Mouse (Mus musculus) lung, embryonic 16.5 days (tissue): ENCODE measurements around the gene Barx2. TPM values are rescaled to one million over a fixed set of nuclear protein-coding genes. Genes with fewer than 3 reads are reported as not detected.

ENCODE experiments used
- ATAC-seq: fragments of 200-750 bp; cut with Nextera tagmentation; 2 replicates; pipeline ENCODE4 v1.8.0; 2017; ENCODE audit warnings: low read depth, mild to moderate bottlenecking, moderate library complexity
- H3K27ac ChIP-seq: fragments of 300-500 bp; sonication (generic); 2 replicates; pipeline ENCODE4 v1.5.1; 2014; ENCODE audit warnings: mild to moderate bottlenecking, control low read depth, low read length
- H3K27me3 ChIP-seq: fragments of 300-500 bp; sonication (generic); 2 replicates; pipeline ENCODE4 v1.6.1; 2014; ENCODE audit warnings: low read depth, low read length, mixed read lengths; ENCODE audit not compliant: control insufficient read depth, insufficient read depth
- H3K36me3 ChIP-seq: fragments of 300-500 bp; sonication (generic); 2 replicates; pipeline ENCODE4 v1.6.1; 2014; ENCODE audit warnings: low read length; ENCODE audit not compliant: control insufficient read depth, insufficient read depth
- H3K4me1 ChIP-seq: fragments of 300-500 bp; sonication (generic); replicated peaks from 2 replicates; pipeline ENCODE4 v1.6.1; 2014; ENCODE audit warnings: low read length, mixed read lengths; ENCODE audit not compliant: control insufficient read depth, insufficient read depth
- H3K4me2 ChIP-seq: fragments of 300-500 bp; sonication (generic); 2 replicates; pipeline ENCODE4 v1.6.1; 2014; ENCODE audit warnings: low read depth, low read length, control low read depth
- H3K4me3 ChIP-seq: fragments of 300-500 bp; sonication (generic); 2 replicates; pipeline ENCODE4 v1.5.1; 2014; ENCODE audit warnings: mild to moderate bottlenecking, low read length, control low read depth
- H3K9ac ChIP-seq: fragments of 300-500 bp; sonication (generic); 2 replicates; pipeline ENCODE4 v1.6.1; 2014; ENCODE audit warnings: low read length, control low read depth
- H3K9me3 ChIP-seq: fragments of 300-500 bp; sonication (generic); 2 replicates; pipeline ENCODE4 v1.6.1; 2016; ENCODE audit warnings: low read length; ENCODE audit not compliant: control insufficient read depth
- WGBS: fragments of 180-500 bp; shearing (Covaris S2); extraction: QIAGEN DNeasy Blood & Tissue Kit; methylation state at CpG from one replicate; pipeline ENCODE4 v1.1.7; 2014; 5-methylcytosine and 5-hydroxymethylcytosine counted together
- polyA plus RNA-seq: library from polyadenylated mRNA; unstranded; fragments of >200 nt; fragmentation: Nextera tagmentation; extraction: Ambion mirVana; gene quantifications from 2 replicates; pipeline ENCODE4 v1.2.1, GENCODE M21; 2015

Gene Barx2
- polyA plus RNA-seq, 1 experiment from 2014 or later: not detected

GRCm38 (mm10) chr9:31849387-31849786 lies 63.9 kb downstream of the Barx2 start:
- Histone ChIP-seq H3K4me3 (no peak overlapping the region), H3K9me3 (no peaks in the 10 kb centered on the region), H3K4me1 (no peaks in the 10 kb centered on the region), H3K4me2 (no peak overlapping the region), H3K27ac (no peak overlapping the region), H3K36me3 (no peaks in the 10 kb centered on the region), H3K27me3 (no peaks in the 10 kb centered on the region), H3K9ac (no peak overlapping the region)
- ATAC-seq: no peak
- 71% methylated on average over 7 of the region's 7 CpGs for WGBS

GRCm38 (mm10) chr9:31844614-31845013 lies 68.6 kb downstream of the Barx2 start:
- Histone ChIP-seq H3K27ac (no peak overlapping the region), H3K9me3 (no peaks in the 10 kb centered on the region), H3K9ac (no peak overlapping the region), H3K4me3 (no peak overlapping the region), H3K4me1 (peaks cover 4% of the 10 kb centered on the region; the same call in 1 of the 2 replicates), H3K27me3 (no peaks in the 10 kb centered on the region), H3K4me2 (no peak overlapping the region), H3K36me3 (no peaks in the 10 kb centered on the region)
- WGBS: 57% methylated on average over 5 of the region's 5 CpGs
- ATAC-seq: no peak

GRCm38 (mm10) chr9:31841108-31841815 lies 72.0 kb downstream of the Barx2 start:
- Histone ChIP-seq H3K27ac (no peak overlapping the region), H3K4me2 (no peak overlapping the region), H3K27me3 (no peaks in the 10 kb centered on the region), H3K9ac (no peak overlapping the region), H3K4me3 (no peak overlapping the region), H3K36me3 (no peaks in the 10 kb centered on the region), H3K9me3 (no peaks in the 10 kb centered on the region), H3K4me1 (peaks cover 4% of the 10 kb centered on the region; the same call in 1 of the 2 replicates)
- 62% methylated on average over 10 of the region's 10 CpGs for WGBS
- no peak for ATAC-seq

GRCm38 (mm10) chr9:31840571-31840970 lies 72.7 kb downstream of the Barx2 start:
- H3K27ac ChIP-seq: 0 out of 2 replicates have a peak overlapping the region, but pooled peaks have one; percentile 14
- no peaks in the 10 kb centered on the region for H3K9me3 ChIP-seq
- no peaks in the 10 kb centered on the region for H3K36me3 ChIP-seq
- no peak for ATAC-seq
- H3K27me3 ChIP-seq: no peaks in the 10 kb centered on the region
- H3K4me1 ChIP-seq: peaks cover 4% of the 10 kb centered on the region; the same call in 1 of the 2 replicates
- WGBS: 67% methylated on average over 4 of the region's 4 CpGs
- no peak overlapping the region for H3K4me3 ChIP-seq
- no peak overlapping the region for H3K9ac ChIP-seq
- no peak overlapping the region for H3K4me2 ChIP-seq

GRCm38 (mm10) chr9:31840037-31840436 lies 73.2 kb downstream of the Barx2 start:
- WGBS: 41% methylated on average over 3 of the region's 3 CpGs

GRCm38 (mm10) chr9:31839106-31840027 lies 73.9 kb downstream of the Barx2 start:
- no peaks in the 10 kb centered on the region for H3K9me3 ChIP-seq
- 17% methylated on average over 15 of the region's 15 CpGs for WGBS
- H3K4me3 ChIP-seq: no peak overlapping the region
- H3K27me3 ChIP-seq: no peaks in the 10 kb centered on the region
- H3K36me3 ChIP-seq: no peaks in the 10 kb centered on the region
- H3K4me2 ChIP-seq: no peak overlapping the region
- H3K9ac ChIP-seq: no peak overlapping the region
- peak overlapping the region; percentile 36; the same call in 1 of the 2 replicates for H3K27ac ChIP-seq
- peaks cover 4% of the 10 kb centered on the region; the same call in 1 of the 2 replicates for H3K4me1 ChIP-seq
- peak; percentile 63 for ATAC-seq

More at GRCm38 (mm10) chr9:31840037-31840436, 73.2 kb downstream of the Barx2 start:
- peaks cover 4% of the 10 kb centered on the region; the same call in 1 of the 2 replicates for H3K4me1 ChIP-seq
- no peaks in the 10 kb centered on the region for H3K36me3 ChIP-seq
- no peak overlapping the region for H3K4me2 ChIP-seq
- peak; percentile 57 for ATAC-seq
- H3K4me3 ChIP-seq: no peak overlapping the region
- peak overlapping the region; percentile 36; the same call in 1 of the 2 replicates for H3K27ac ChIP-seq
- no peaks in the 10 kb centered on the region for H3K9me3 ChIP-seq
- no peaks in the 10 kb centered on the region for H3K27me3 ChIP-seq
- H3K9ac ChIP-seq: no peak overlapping the region

- H3K9ac ChIP-seq: no peak overlapping the region
- 66% methylated on average over 6 of the region's 6 CpGs for WGBS
- no peaks in the 10 kb centered on the region for H3K27me3 ChIP-seq
- H3K36me3 ChIP-seq: no peaks in the 10 kb centered on the region
- no peak overlapping the region for H3K27ac ChIP-seq
- no peak for ATAC-seq
- H3K4me3 ChIP-seq: no peak overlapping the region
- H3K4me1 ChIP-seq: peaks cover 4% of the 10 kb centered on the region; the same call in 1 of the 2 replicates
- H3K9me3 ChIP-seq: no peaks in the 10 kb centered on the region
- no peak overlapping the region for H3K4me2 ChIP-seq
These were observed 75.2 kb downstream of the Barx2 start for GRCm38 (mm10) chr9:31838047-31838446.

GRCm38 (mm10) chr9:31808753-31809152 lies 104.5 kb downstream of the Barx2 start:
- no peak overlapping the region for H3K9ac ChIP-seq
- no peaks in the 10 kb centered on the region for H3K9me3 ChIP-seq
- H3K4me2 ChIP-seq: no peak overlapping the region
- WGBS: 70% methylated on average over 2 of the region's 2 CpGs
- H3K4me3 ChIP-seq: no peak overlapping the region
- no peaks in the 10 kb centered on the region for H3K27me3 ChIP-seq
- ATAC-seq: no peak
- H3K36me3 ChIP-seq: no peaks in the 10 kb centered on the region
- no peaks in the 10 kb centered on the region for H3K4me1 ChIP-seq
- H3K27ac ChIP-seq: no peak overlapping the region

- ATAC-seq: no peak
- Histone ChIP-seq H3K36me3 (no peaks in the 10 kb centered on the region), H3K4me3 (no peak overlapping the region), H3K4me2 (no peak overlapping the region), H3K9me3 (no peaks in the 10 kb centered on the region), H3K9ac (no peak overlapping the region), H3K4me1 (no peaks in the 10 kb centered on the region), H3K27ac (no peak overlapping the region), H3K27me3 (no peaks in the 10 kb centered on the region)
- WGBS: 84% methylated on average over 1 of the region's 1 CpGs
These were observed 110.6 kb downstream of the Barx2 start for GRCm38 (mm10) chr9:31802641-31803040.
